Mouse (Mus musculus): ENCODE measurements around the gene Rps25.
A peak's percentile ranks its signal among the peaks of the same experiment; 100 is the strongest.
"Not testable (repeated sequence)": the region's sequence is repeated elsewhere in the genome, so short reads cannot be mapped to it uniquely, and the experiment has no call there.

The Rps25 gene

GRCm38 (mm10) chr9:44406906-44407751 lies at the start of gene Rps25, which contains the start of gene Trappc4:
Gene Rps25, plus strand, starts transcription at chr9:44407139.
Gene Trappc4, minus strand, starts transcription at chr9:44407600.
- DNase-seq: peak; percentile 93

GRCm38 (mm10) chr9:44357207-44357606 lies 49.7 kb upstream of the Rps25 start:
- peak; percentile 32 for DNase-seq

GRCm38 (mm10) chr9:44361190-44361917 lies 45.6 kb upstream of the Rps25 start, which contains the start of gene Vps11:
Gene Vps11, minus strand, starts transcription at chr9:44361670.
- peak; percentile 96 for DNase-seq

- not testable (repeated sequence) for DNase-seq
Measured at GRCm38 (mm10) chr9:44361931-44362330, 45.0 kb upstream of the Rps25 start.

- DNase-seq: peak; percentile 21
Measured at GRCm38 (mm10) chr9:44364480-44364879, 42.5 kb upstream of the Rps25 start.

- DNase-seq: no peak
Measured at GRCm38 (mm10) chr9:44373386-44373785, 33.6 kb upstream of the Rps25 start.

GRCm38 (mm10) chr9:44376141-44376540 lies 30.8 kb upstream of the Rps25 start:
- no peak for DNase-seq

GRCm38 (mm10) chr9:44377335-44377734 lies 29.6 kb upstream of the Rps25 start:
- not testable (repeated sequence) for DNase-seq

- no peak for DNase-seq
Measured at GRCm38 (mm10) chr9:44378153-44378730, 28.7 kb upstream of the Rps25 start.

GRCm38 (mm10) chr9:44379054-44379834 lies 27.7 kb upstream of the Rps25 start, which contains the start of gene Hyou1:
Gene Hyou1, plus strand, starts transcription at chr9:44379490.
- peak; percentile 99 for DNase-seq

- no peak for DNase-seq
Measured at GRCm38 (mm10) chr9:44379862-44380261, 27.1 kb upstream of the Rps25 start.

- no peak for DNase-seq
Measured at GRCm38 (mm10) chr9:44384596-44384995, 22.3 kb upstream of the Rps25 start.

- DNase-seq: no peak
Measured at GRCm38 (mm10) chr9:44387221-44387620, 19.7 kb upstream of the Rps25 start.

- DNase-seq: peak; percentile 54
Measured at GRCm38 (mm10) chr9:44389273-44389672, 17.7 kb upstream of the Rps25 start.

- DNase-seq: peak; percentile 87
Measured at GRCm38 (mm10) chr9:44391466-44391865, 15.5 kb upstream of the Rps25 start.

GRCm38 (mm10) chr9:44396684-44397411 lies 10.1 kb upstream of the Rps25 start, which contains the start of gene Slc37a4:
Gene Slc37a4, plus strand, starts transcription at chr9:44396852.
- DNase-seq: peak; percentile 95

- DNase-seq: no peak
Measured at GRCm38 (mm10) chr9:44398087-44398486, 8.9 kb upstream of the Rps25 start.

GRCm38 (mm10) chr9:44398551-44398950 lies 8.4 kb upstream of the Rps25 start:
- DNase-seq: no peak

GRCm38 (mm10) chr9:44399114-44399794 lies 7.7 kb upstream of the Rps25 start:
- DNase-seq: no peak

- DNase-seq: no peak
Measured at GRCm38 (mm10) chr9:44399795-44400114, 7.2 kb upstream of the Rps25 start.

GRCm38 (mm10) chr9:44401081-44401480 lies 5.9 kb upstream of the Rps25 start:
- no peak for DNase-seq

Data from lung, postnatal 14 days (tissue).